Mouse (Mus musculus) forebrain, embryonic 14.5 days (tissue): ENCODE results near the gene Tmigd3. TPM values are rescaled to one million over a fixed set of nuclear protein-coding genes. Genes with fewer than 3 reads are reported as not detected.
A peak's percentile ranks its signal among the peaks of the same experiment; 100 is the strongest.

Experiments used
- ATAC-seq: fragments of 200-750 bp; cut with Nextera tagmentation; 2 replicates; pipeline ENCODE4 v1.8.0; 2017; ENCODE audit warnings: mild to moderate bottlenecking, moderate library complexity
- DNase-seq: peaks from one replicate; pipeline ENCODE4 v3.0.0-alpha.2; 2015; ENCODE audit warnings: low spot score
- H3K27ac ChIP-seq: fragments of 300-500 bp; sonication (generic); 2 replicates; pipeline ENCODE4 v1.5.1; 2014; ENCODE audit warnings: low read depth, mild to moderate bottlenecking, control low read depth, low read length, moderate library complexity
- H3K27me3 ChIP-seq: fragments of 300-500 bp; sonication (generic); replicated peaks from 2 replicates; pipeline ENCODE4 v1.6.1; 2014; ENCODE audit warnings: low read length, control low read depth, mixed read lengths; ENCODE audit not compliant: control insufficient read depth, insufficient read depth
- H3K36me3 ChIP-seq: fragments of 300-500 bp; sonication (generic); 2 replicates; pipeline ENCODE4 v1.6.1; 2014; ENCODE audit warnings: low read length, control low read depth; ENCODE audit not compliant: control insufficient read depth, insufficient read depth
- H3K4me1 ChIP-seq: fragments of 300-500 bp; sonication (generic); 2 replicates; pipeline ENCODE4 v1.6.1; 2014; ENCODE audit warnings: antibody characterized with exemption, low read length, control low read depth; ENCODE audit not compliant: control insufficient read depth, insufficient read depth
- H3K4me2 ChIP-seq: fragments of 300-500 bp; sonication (generic); 2 replicates; pipeline ENCODE4 v1.6.1; 2014; ENCODE audit warnings: mild to moderate bottlenecking, control low read depth, low read length
- H3K4me3 ChIP-seq: fragments of 300-500 bp; sonication (generic); 2 replicates; pipeline ENCODE4 v1.5.1; 2014; ENCODE audit warnings: low read depth, low read length, control low read depth
- H3K9ac ChIP-seq: fragments of 300-500 bp; sonication (generic); 2 replicates; pipeline ENCODE4 v1.6.1; 2014; ENCODE audit warnings: mild to moderate bottlenecking, low read length, control low read depth, moderate library complexity
- H3K9me3 ChIP-seq: fragments of 300-500 bp; sonication (generic); replicated peaks from 2 replicates; pipeline ENCODE4 v1.6.1; 2016; ENCODE audit warnings: low read length, control low read depth, mixed read lengths; ENCODE audit not compliant: control insufficient read depth
- WGBS: fragments of 180-500 bp; shearing (Covaris S2); extraction: QIAGEN DNeasy Blood & Tissue Kit; methylation state at CpG from one replicate; pipeline ENCODE4 v1.1.7; 2014; 5-methylcytosine and 5-hydroxymethylcytosine counted together
- polyA plus RNA-seq: library from polyadenylated mRNA; unstranded; fragments of >200 nt; fragmentation: Nextera tagmentation; extraction: Ambion mirVana; gene quantifications from 2 replicates; pipeline ENCODE4 v1.2.1, GENCODE M21; 2014

Tmigd3 gene
- polyA plus RNA-seq, 1 experiment from 2014 or later: not detected

DNA sequence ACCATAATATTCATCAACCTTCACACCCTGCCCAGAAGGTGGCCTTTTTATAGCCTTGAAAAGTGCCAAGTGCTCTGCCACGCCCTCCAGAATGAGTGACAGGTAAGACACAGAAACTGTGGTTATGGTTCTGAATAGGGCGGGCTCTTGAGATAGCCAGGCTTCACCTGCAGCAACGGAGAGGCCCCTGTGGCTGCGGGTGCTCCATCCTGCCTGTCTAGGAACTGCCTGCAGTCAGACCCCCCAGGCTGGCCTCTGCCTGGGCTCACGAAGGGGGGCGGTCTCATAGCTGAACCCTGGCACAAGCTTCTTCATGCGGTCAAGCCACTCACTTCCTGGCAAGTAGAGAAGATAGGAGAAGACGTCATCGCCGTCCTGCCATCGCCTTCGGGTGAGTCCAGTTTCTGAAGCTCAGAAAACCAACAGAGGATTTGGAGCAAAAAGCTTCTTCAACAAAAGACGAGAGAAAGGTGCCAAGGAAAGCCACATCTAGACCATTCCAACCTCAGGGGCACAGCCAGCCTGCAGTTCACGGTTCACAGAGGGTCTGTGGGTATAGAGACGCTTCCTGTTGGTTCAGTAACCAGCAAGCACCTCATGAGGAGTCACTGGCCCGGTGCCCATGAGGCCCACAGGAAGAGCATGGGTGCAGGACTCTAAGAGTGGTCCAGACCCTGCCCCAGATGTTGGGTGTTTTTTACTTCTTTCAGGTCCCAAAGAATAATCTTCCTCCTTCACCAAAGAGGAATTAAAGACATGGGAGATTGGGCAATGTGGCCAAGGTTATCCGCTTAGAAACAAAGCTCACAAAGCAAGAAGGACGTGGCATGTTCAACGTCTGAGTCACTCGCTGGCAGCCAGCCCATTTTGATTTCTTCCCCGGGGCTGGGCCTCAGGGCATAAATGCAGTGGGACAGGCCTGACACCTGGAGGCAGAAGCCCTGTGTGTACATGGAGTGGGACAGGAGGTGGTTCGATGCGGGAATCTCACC is 24.2 kb downstream of the Tmigd3 start:
- no peaks in the 10 kb centered on the region for H3K9me3 ChIP-seq
- WGBS: 74% methylated on average over 23 of the region's 23 CpGs
- peak; percentile 50 for DNase-seq

DNA sequence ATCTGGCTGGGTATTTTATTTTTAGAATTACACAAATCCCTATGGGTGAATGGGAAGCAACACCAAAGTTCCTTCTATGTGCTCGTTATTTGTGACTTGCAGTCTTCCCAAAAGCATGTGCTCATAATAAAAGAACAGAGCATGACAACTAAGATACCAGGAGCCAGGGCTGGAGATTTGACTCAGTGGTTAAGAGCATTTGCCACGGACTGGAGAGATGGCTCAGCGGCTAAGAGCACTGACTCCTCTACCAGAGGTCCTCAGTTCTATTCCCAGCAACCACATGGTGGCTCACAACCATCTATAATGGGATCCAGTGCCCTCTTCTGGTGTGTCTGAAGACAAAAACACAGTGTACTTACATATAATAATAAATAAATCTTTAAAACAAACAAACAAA is 26.1 kb downstream of the Tmigd3 start:
- Histone ChIP-seq H3K4me3 (no peak overlapping the region), H3K9ac (no peak overlapping the region), H3K36me3 (no peaks in the 10 kb centered on the region), H3K4me1 (no peaks in the 10 kb centered on the region), H3K9me3 (no peaks in the 10 kb centered on the region), H3K27me3 (no peaks in the 10 kb centered on the region), H3K4me2 (no peak overlapping the region), H3K27ac (no peak overlapping the region)
- no peak for ATAC-seq
- 80% methylated on average over 3 of the region's 3 CpGs for WGBS
- no peak for DNase-seq

More for the DNA sequence above, 24.2 kb downstream of the Tmigd3 start:
- Histone ChIP-seq H3K9ac (no peak overlapping the region), H3K27ac (no peak overlapping the region), H3K4me2 (no peak overlapping the region), H3K27me3 (no peaks in the 10 kb centered on the region), H3K4me1 (no peaks in the 10 kb centered on the region), H3K36me3 (no peaks in the 10 kb centered on the region), H3K4me3 (no peak overlapping the region)
- 0 out of 2 replicates have a peak, but pooled peaks have one; percentile 18 for ATAC-seq

DNA sequence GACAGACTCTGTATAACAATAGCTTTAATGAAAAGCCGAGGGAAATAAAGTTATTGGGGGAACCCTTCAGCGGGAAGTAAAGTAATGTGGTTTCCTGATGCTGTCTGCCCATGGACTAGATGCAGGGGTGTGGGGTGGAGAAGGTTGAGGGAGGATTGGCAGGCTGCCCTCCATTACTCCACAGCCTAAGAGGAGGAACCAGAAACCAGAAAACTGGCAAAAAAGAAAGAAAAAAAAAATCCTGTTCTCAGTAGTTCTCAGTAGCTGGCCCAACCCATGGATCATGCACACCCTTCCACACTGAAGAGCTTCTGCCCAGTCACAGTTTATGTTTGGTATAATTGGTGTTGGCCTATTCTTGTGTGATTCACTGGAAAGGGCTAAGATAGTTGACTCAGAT is 27.6 kb downstream of the Tmigd3 start:
- Histone ChIP-seq H3K36me3 (no peaks in the 10 kb centered on the region), H3K9ac (no peak overlapping the region), H3K4me3 (no peak overlapping the region), H3K9me3 (no peaks in the 10 kb centered on the region), H3K4me2 (no peak overlapping the region), H3K27me3 (no peaks in the 10 kb centered on the region), H3K4me1 (no peaks in the 10 kb centered on the region), H3K27ac (no peak overlapping the region)
- no peak for DNase-seq
- WGBS: 91% methylated on average over 2 of the region's 2 CpGs
- no peak for ATAC-seq

DNA sequence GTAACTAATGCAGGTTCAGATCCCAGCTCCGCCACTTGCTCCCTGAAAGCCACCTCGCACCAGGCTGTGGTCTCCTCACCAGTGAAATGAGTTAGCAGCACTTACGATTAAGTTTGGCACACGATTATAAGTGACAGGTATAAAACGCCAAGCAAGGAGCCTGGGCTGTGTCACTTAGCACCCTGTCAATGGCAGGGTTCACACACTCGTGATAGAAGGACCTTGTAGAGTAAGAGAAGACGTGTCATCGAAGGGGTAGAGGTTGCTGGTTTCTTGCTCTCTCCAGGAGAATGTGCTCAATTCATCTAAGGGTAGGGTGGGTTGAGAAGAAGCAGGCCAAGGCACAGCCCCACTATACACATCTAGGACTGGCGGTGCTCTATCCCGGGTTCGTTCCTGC is 28.2 kb downstream of the Tmigd3 start:
- no peak overlapping the region for H3K9ac ChIP-seq

DNA sequence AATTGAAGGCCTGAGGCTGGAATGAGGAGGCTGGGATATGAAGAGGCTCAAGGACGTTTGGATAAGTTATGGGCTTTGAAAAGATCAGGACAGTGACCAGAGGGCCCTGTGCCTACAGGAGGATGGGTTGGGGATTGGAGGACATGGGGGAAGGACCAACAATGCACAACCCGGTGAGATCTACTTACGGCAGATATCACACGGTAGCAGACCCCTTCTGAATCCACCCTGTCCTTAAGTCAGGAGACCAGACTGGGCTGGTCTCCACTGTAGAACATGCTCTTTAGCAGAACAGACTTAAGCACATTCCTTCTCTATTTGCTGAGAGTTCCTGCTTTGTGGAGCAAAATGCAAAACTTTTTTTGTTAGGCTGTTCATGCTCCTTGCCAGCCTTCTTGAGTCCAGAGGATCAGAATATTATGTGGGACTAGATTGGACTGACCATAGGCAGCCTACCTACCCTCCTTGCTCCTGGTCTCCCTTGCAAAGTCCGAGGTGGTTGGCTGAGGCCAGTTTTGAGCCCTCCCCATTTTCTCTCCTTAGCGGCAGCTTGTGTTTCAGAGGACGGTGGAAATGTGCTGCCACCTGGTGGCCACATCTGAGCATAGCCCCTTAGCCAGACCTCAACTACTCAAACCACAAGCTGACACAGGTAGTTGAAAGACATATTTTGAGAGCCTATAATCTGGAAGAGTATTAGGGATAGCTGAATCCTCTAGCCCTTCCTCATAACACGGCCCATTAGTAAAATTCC is 28.9 kb downstream of the Tmigd3 start:
- 41% methylated on average over 8 of the region's 8 CpGs for WGBS
- H3K27me3 ChIP-seq: no peaks in the 10 kb centered on the region

More for the DNA sequence above, 28.2 kb downstream of the Tmigd3 start:
- Histone ChIP-seq H3K27me3 (no peaks in the 10 kb centered on the region), H3K4me1 (no peaks in the 10 kb centered on the region), H3K36me3 (no peaks in the 10 kb centered on the region), H3K4me2 (no peak overlapping the region), H3K9me3 (no peaks in the 10 kb centered on the region), H3K27ac (no peak overlapping the region), H3K4me3 (no peak overlapping the region)
- ATAC-seq: no peak
- WGBS: 92% methylated on average over 11 of the region's 11 CpGs
- DNase-seq: no peak

DNA sequence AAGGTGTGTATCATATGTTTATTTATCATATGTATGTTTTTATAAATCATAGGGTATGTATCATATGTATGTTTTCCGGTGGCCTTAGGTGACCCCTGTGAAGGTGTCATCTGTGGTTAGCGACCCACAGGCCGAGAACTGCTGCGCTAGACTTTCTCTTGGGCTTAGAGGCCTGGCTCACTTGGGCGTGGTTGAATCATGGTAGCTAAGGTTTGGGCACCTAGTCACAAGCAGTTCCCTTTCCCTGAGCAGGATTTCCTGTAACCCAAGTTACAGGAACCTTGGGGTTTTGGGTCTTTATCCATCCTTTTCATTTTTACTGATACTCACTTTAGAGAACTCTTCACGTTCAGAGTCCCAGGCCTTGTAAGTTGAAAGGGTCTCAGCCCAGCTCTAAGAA is 29.6 kb downstream of the Tmigd3 start:
- Histone ChIP-seq H3K36me3 (no peaks in the 10 kb centered on the region), H3K4me3 (no peak overlapping the region), H3K27ac (no peak overlapping the region), H3K4me2 (no peak overlapping the region), H3K27me3 (no peaks in the 10 kb centered on the region), H3K9ac (no peak overlapping the region), H3K9me3 (no peaks in the 10 kb centered on the region), H3K4me1 (no peaks in the 10 kb centered on the region)
- no peak for ATAC-seq
- no peak for DNase-seq
- WGBS: 82% methylated on average over 6 of the region's 6 CpGs

More for the DNA sequence above, 28.9 kb downstream of the Tmigd3 start:
- H3K36me3 ChIP-seq: no peaks in the 10 kb centered on the region
- H3K9ac ChIP-seq: no peak overlapping the region
- peak; percentile 80 for ATAC-seq
- DNase-seq: peak; percentile 80
- H3K9me3 ChIP-seq: no peaks in the 10 kb centered on the region
- no peak overlapping the region for H3K4me2 ChIP-seq
- H3K27ac ChIP-seq: no peak overlapping the region
- no peaks in the 10 kb centered on the region for H3K4me1 ChIP-seq
- H3K4me3 ChIP-seq: no peak overlapping the region

DNA sequence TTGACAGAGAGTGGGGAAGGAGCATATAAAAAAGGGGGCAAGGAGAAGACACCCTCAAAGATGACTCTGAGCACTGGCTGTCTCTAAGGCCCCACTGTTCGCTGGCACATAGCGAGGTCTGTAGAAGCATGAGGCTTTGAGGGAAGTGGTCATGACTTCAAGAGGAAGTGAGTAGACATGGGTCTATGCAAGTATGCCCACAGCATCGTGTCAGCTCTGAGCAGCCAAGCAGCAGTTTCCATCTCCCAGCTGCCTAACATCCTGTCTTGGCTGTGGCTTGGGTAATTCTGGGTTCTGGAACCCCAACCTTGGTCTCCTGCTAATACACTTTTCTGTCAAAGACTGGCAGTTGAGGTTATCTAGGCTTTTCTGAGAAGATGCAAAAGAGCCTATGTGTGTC is 30.0 kb downstream of the Tmigd3 start:
- 90% methylated on average over 3 of the region's 3 CpGs for WGBS
- DNase-seq: no peak
- Histone ChIP-seq H3K9ac (no peak overlapping the region), H3K27ac (no peak overlapping the region), H3K36me3 (no peaks in the 10 kb centered on the region), H3K27me3 (no peaks in the 10 kb centered on the region), H3K4me2 (no peak overlapping the region), H3K4me3 (no peak overlapping the region), H3K4me1 (no peaks in the 10 kb centered on the region), H3K9me3 (no peaks in the 10 kb centered on the region)
- ATAC-seq: no peak

DNA sequence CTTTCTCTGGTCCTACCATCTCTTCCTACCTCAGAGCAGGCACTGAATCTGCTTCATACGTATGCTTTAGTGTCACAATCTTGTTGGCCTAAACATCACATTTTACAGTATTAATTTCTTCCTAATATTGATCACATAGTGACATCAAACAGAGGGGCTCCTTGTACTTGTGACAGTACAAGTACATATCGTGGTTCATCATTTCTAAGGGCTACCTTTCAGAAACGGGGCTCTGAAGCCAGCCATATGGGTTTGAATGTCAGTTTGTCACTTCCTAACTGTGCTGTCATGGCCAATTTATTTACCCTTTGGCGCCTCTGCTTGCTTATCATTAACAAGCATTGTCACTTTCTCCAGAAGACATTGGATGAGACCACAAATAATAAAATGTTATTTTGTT is 30.8 kb downstream of the Tmigd3 start:
- 79% methylated on average over 4 of the region's 4 CpGs for WGBS
- H3K36me3 ChIP-seq: no peaks in the 10 kb centered on the region
- H3K27ac ChIP-seq: no peak overlapping the region
- no peaks in the 10 kb centered on the region for H3K4me1 ChIP-seq
- no peak overlapping the region for H3K4me3 ChIP-seq
- no peaks in the 10 kb centered on the region for H3K9me3 ChIP-seq
- DNase-seq (no peak), ATAC-seq (no peak)
- H3K4me2 ChIP-seq: no peak overlapping the region
- H3K9ac ChIP-seq: no peak overlapping the region
- H3K27me3 ChIP-seq: no peaks in the 10 kb centered on the region

DNA sequence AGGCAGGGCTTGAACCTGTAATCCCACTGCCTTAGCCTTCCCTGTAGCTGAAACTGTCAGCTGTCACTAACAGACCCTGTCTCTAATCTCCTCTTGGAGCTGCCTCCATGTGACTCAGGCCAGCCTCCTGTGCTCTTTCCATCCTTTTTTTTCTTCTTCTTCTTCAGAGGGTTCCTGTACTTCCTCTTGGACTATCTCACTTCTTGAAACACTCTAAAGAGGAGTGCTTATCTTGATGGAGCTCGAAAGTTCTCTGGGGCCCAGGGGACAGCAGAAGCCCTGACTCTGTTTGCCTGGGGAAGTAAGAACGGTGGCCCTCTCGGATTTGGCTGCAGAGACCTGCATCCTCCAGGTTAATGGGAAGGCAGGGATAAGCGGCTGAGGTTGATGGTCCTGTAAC is 33.5 kb downstream of the Tmigd3 start:
- no peak for ATAC-seq
- H3K36me3 ChIP-seq: no peaks in the 10 kb centered on the region
- H3K27me3 ChIP-seq: no peaks in the 10 kb centered on the region
- DNase-seq: no peak
- H3K4me2 ChIP-seq: no peak overlapping the region
- WGBS: 75% methylated on average over 4 of the region's 4 CpGs
- H3K4me1 ChIP-seq: no peaks in the 10 kb centered on the region
- H3K9ac ChIP-seq: no peak overlapping the region
- no peak overlapping the region for H3K4me3 ChIP-seq
- no peaks in the 10 kb centered on the region for H3K9me3 ChIP-seq
- no peak overlapping the region for H3K27ac ChIP-seq
